Mouse (Mus musculus) CH12.LX (cell line): ENCODE data around the gene Kif5c. TPM values are rescaled to one million over a fixed set of nuclear protein-coding genes. Genes with fewer than 3 reads are reported as not detected.
A peak's percentile ranks its signal among the peaks of the same experiment; 100 is the strongest.

Experiments
- DNase-seq: peaks from one replicate; pipeline ENCODE4 v3.0.0-alpha.2; 2013; ENCODE audit errors: extremely low read depth
- H3K27ac ChIP-seq: 2 replicates; pipeline ENCODE4 v1.5.1; 2012; ENCODE audit warnings: low read depth, mild to moderate bottlenecking, control low read depth, moderate library complexity; ENCODE audit not compliant: insufficient read depth
- H3K27me3 ChIP-seq: replicated peaks from 2 replicates; pipeline ENCODE3; 2012; ENCODE audit warnings: inconsistent platforms
- H3K36me3 ChIP-seq, 2 experiments: replicated peaks in 1 of 2; 2 replicates each; pipeline versions ENCODE3 to v1.6.1; 2012; ENCODE audit warnings: inconsistent platforms in 1 of 2, low read length in 1 of 2, mild to moderate bottlenecking in 1 of 2, mixed read lengths in 1 of 2, moderate library complexity in 1 of 2; ENCODE audit not compliant: control insufficient read depth in 1 of 2, insufficient read depth in 1 of 2
- H3K4me1 ChIP-seq, 2 experiments: 2 replicates each; pipeline ENCODE4 v1.6.1; 2012; ENCODE audit warnings: inconsistent platforms in 1 of 2, moderate library complexity in 1 of 2; ENCODE audit not compliant: insufficient read depth in 2 of 2, control insufficient read depth in 1 of 2
- H3K4me2 ChIP-seq: 2 replicates; pipeline ENCODE4 v1.6.1; 2012; ENCODE audit warnings: low read depth, mild to moderate bottlenecking, control low read depth; ENCODE audit not compliant: poor library complexity, insufficient read depth, severe bottlenecking
- H3K4me3 ChIP-seq, 3 experiments: fragments of 150-350 bp in 1 of 3; sonication (generic) in 1 of 3; replicated peaks in 1 of 3; 2 replicates each; pipeline versions ENCODE3 to v1.5.1; 2011 to 2012; ENCODE audit warnings: low read depth in 2 of 3, low read length in 2 of 3, mild to moderate bottlenecking in 2 of 3, moderate library complexity in 2 of 3, control low read depth in 1 of 3, improper control_type of control experiment in 1 of 3, inconsistent platforms in 1 of 3, mixed read lengths in 1 of 3; ENCODE audit not compliant: poor library complexity in 1 of 3
- H3K79me2 ChIP-seq: replicated peaks from 2 replicates; pipeline ENCODE4 v1.6.1; 2012; ENCODE audit warnings: mild to moderate bottlenecking, moderate library complexity; ENCODE audit not compliant: control insufficient read depth, poor library complexity, insufficient read depth, severe bottlenecking; ENCODE audit errors: extremely low read depth
- H3K9ac ChIP-seq: 2 replicates; pipeline ENCODE4 v1.6.1; 2012; ENCODE audit warnings: low read depth, mild to moderate bottlenecking, control low read depth, moderate library complexity; ENCODE audit not compliant: insufficient read depth
- H3K9me3 ChIP-seq: replicated peaks from 2 replicates; pipeline ENCODE3; 2012; ENCODE audit warnings: low read length, inconsistent platforms, mixed read lengths
- BHLHE40 ChIP-seq: IDR thresholded peaks from 2 replicates; pipeline ENCODE4 v1.6.1; 2011; ENCODE audit warnings: mild to moderate bottlenecking, low read depth, low read length, improper control_type of control experiment
- CTCF ChIP-seq, 2 experiments: IDR thresholded peaks in 1 of 2; conservative IDR thresholded peaks in 1 of 2; 2 replicates each; pipeline ENCODE4 v1.5.1; 2011 to 2012; ENCODE audit warnings: low read depth in 2 of 2, low read length in 2 of 2, improper control_type of control experiment in 1 of 2, inconsistent platforms in 1 of 2, mild to moderate bottlenecking in 1 of 2, moderate library complexity in 1 of 2
- E2F4 ChIP-seq: IDR thresholded peaks from 2 replicates; pipeline ENCODE4 v1.6.1; 2011; ENCODE audit warnings: low read depth, low read length, improper control_type of control experiment; ENCODE audit not compliant: insufficient replicate concordance
- EP300 ChIP-seq: IDR thresholded peaks from 2 replicates; pipeline ENCODE4 v1.6.1; 2011; ENCODE audit warnings: low read length, improper control_type of control experiment
- ETS1 ChIP-seq: conservative IDR thresholded peaks from 2 replicates; pipeline ENCODE4 v1.6.1; 2012; ENCODE audit warnings: low read depth, mild to moderate bottlenecking, inconsistent platforms, low read length, improper control_type of control experiment, moderate library complexity
- GABPA ChIP-seq: IDR thresholded peaks from 2 replicates; pipeline ENCODE4 v1.6.1; 2012; ENCODE audit warnings: low read depth, low read length, improper control_type of control experiment, inconsistent platforms; ENCODE audit not compliant: insufficient replicate concordance
- HCFC1 ChIP-seq: IDR thresholded peaks from 2 replicates; pipeline ENCODE4 v1.6.1; 2012; ENCODE audit warnings: low read depth, mild to moderate bottlenecking, inconsistent platforms, low read length, improper control_type of control experiment
- KAT2A ChIP-seq: IDR thresholded peaks from 2 replicates; pipeline ENCODE4 v1.6.1; 2012; ENCODE audit warnings: low read length, improper control_type of control experiment, inconsistent platforms; ENCODE audit not compliant: insufficient replicate concordance
- MEF2A ChIP-seq: IDR thresholded peaks from 2 replicates; pipeline ENCODE4 v1.6.1; 2014; ENCODE audit warnings: low read depth, mild to moderate bottlenecking, inconsistent platforms, low read length, improper control_type of control experiment, borderline replicate concordance
- MXI1 ChIP-seq: IDR thresholded peaks from 2 replicates; pipeline ENCODE4 v1.6.1; 2011; ENCODE audit warnings: mild to moderate bottlenecking, low read depth, low read length, improper control_type of control experiment
- MYC ChIP-seq: IDR thresholded peaks from 2 replicates; pipeline ENCODE4 v1.6.1; 2011; ENCODE audit warnings: low read depth, mild to moderate bottlenecking, improper control_type of control experiment, low read length
- NRF1 ChIP-seq: IDR thresholded peaks from 2 replicates; pipeline ENCODE4 v1.6.1; 2014; ENCODE audit warnings: low read depth, mild to moderate bottlenecking, inconsistent platforms, low read length, improper control_type of control experiment, moderate library complexity
- PAX5 ChIP-seq: IDR thresholded peaks from 2 replicates; pipeline ENCODE4 v1.6.1; 2012; ENCODE audit warnings: low read length, inconsistent platforms, mixed read lengths
- POLR2A ChIP-seq: IDR thresholded peaks from 2 replicates; pipeline ENCODE4 v1.6.1; 2011; ENCODE audit warnings: low read depth, mild to moderate bottlenecking, improper control_type of control experiment, low read length
- RCOR1 ChIP-seq: conservative IDR thresholded peaks from 2 replicates; pipeline ENCODE4 v1.6.1; 2012; ENCODE audit warnings: low read depth, mild to moderate bottlenecking, inconsistent platforms, low read length, improper control_type of control experiment
- SIN3A ChIP-seq: IDR thresholded peaks from 2 replicates; pipeline ENCODE4 v1.6.1; 2012; ENCODE audit warnings: low read length, improper control_type of control experiment, inconsistent platforms
- SMC3 ChIP-seq: IDR thresholded peaks from 2 replicates; pipeline ENCODE4 v1.6.1; 2011; ENCODE audit warnings: low read depth, low read length, improper control_type of control experiment
- TBP ChIP-seq: conservative IDR thresholded peaks from 2 replicates; pipeline ENCODE4 v1.6.1; 2011; ENCODE audit warnings: low read depth, low read length, improper control_type of control experiment
- TCF12 ChIP-seq: IDR thresholded peaks from 2 replicates; pipeline ENCODE4 v1.6.1; 2014; ENCODE audit warnings: low read depth, mild to moderate bottlenecking, inconsistent platforms, low read length, improper control_type of control experiment
- UBTF ChIP-seq: IDR thresholded peaks from 2 replicates; pipeline ENCODE4 v1.6.1; 2012; ENCODE audit warnings: low read depth, mild to moderate bottlenecking, inconsistent platforms, low read length, improper control_type of control experiment, moderate library complexity
- ZC3H11A ChIP-seq: IDR thresholded peaks from 2 replicates; pipeline ENCODE4 v1.6.1; 2012; ENCODE audit warnings: low read depth, mild to moderate bottlenecking, inconsistent platforms, low read length, improper control_type of control experiment
- ZKSCAN1 ChIP-seq: IDR thresholded peaks from 2 replicates; pipeline ENCODE4 v1.6.1; 2012; ENCODE audit warnings: low read depth, inconsistent platforms, low read length, improper control_type of control experiment, borderline replicate concordance
- ZNF384 ChIP-seq: IDR thresholded peaks from 2 replicates; pipeline ENCODE4 v1.6.1; 2012; ENCODE audit warnings: low read depth, low read length, improper control_type of control experiment, inconsistent platforms
- dilution Hi-C: fragments of 300-500 bp; cut with MboI; formaldehyde crosslinking; loops from 2 replicates; pipeline ENCODE4 v1.14.3; 2020; ENCODE audit warnings: low sequenced_read_pairs; ENCODE audit not compliant: extremely low pct_unique_long_range_greater_than_20kb, extremely low pct_ligation_motif_present
- in situ Hi-C: fragments of 300-500 bp; cut with MboI; formaldehyde crosslinking; loops from 3 replicates; pipeline ENCODE4 v1.14.3; 2019; ENCODE audit warnings: low sequenced_read_pairs, low pct_ligation_motif_present, low pct_unique_long_range_greater_than_20kb, mixed read lengths
- polyA plus RNA-seq: library from polyadenylated mRNA; unstranded; fragments of >175 nt; gene quantifications from 2 replicates; pipeline ENCODE4 v1.2.1, GENCODE M21; 2012; ENCODE audit warnings: low read depth; ENCODE audit not compliant: insufficient read length
- total RNA-seq, 2 experiments: library from RNA; depleted of rRNA; stranded (reverse); fragments of 300-350 nt in 1 of 2; fragments of >200 nt in 1 of 2; gene quantifications; 2 replicates each; pipeline ENCODE4 v1.2.3; 2012 to 2014

The Kif5c gene
- total and polyA plus RNA-seq, 3 experiments = 3.0 to 3.5 (median 3.1) TPM

- in situ Hi-C loops (no loop called here), dilution Hi-C loops (no loop called here)
- Histone ChIP-seq H3K9ac (no peak overlapping the region), H3K36me3 (no peaks in the 10 kb centered on the region), H3K79me2 (no peaks in the 10 kb centered on the region), H3K4me2 (no peak overlapping the region), H3K9me3 (peaks cover 10% of the 10 kb centered on the region), H3K4me1 (peaks cover 3 to 15% of the 10 kb centered on the region in 2 experiments), H3K27ac (no peak overlapping the region), H3K27me3 (no peaks in the 10 kb centered on the region), H3K4me3 (no peak overlapping the region)
- TF ChIP-seq KAT2A (no peak), POLR2A (no peak), EP300 (no peak), HCFC1 (no peak), SIN3A (no peak), PAX5 (no peak), NRF1 (no peak), ZNF384 (no peak), ETS1 (no peak), TBP (no peak), GABPA (no peak)
- no peak for DNase-seq
Measured at GRCm38 (mm10) chr2:49788051-49788418, 168.9 kb downstream of the Kif5c start.

GRCm38 (mm10) chr2:49788643-49789042, 169.5 kb downstream of the Kif5c start:
- TF ChIP-seq MXI1 = no peak
- no peak for TF ChIP-seq MYC
- TF ChIP-seq MEF2A = no peak
- no peak for TF ChIP-seq KAT2A
- TF ChIP-seq E2F4 = no peak
- TF ChIP-seq ZC3H11A = no peak
- no peak for TF ChIP-seq SMC3
- no peak for TF ChIP-seq ZNF384
- TF ChIP-seq UBTF = no peak
- TF ChIP-seq CTCF (conservative IDR thresholded peaks at IDR 0.05 in 1 of 2, IDR thresholded peaks at IDR 0.05 in 1 of 2; ENCODE audit: low read depth in 2 of 2, low read length in 2 of 2) = no peak
- TF ChIP-seq BHLHE40 = no peak
- TF ChIP-seq NRF1 = no peak
- TF ChIP-seq POLR2A = no peak
- no peak for TF ChIP-seq RCOR1
- no peak for TF ChIP-seq ZKSCAN1
- no peak for TF ChIP-seq TCF12
- no peak for TF ChIP-seq ETS1
- H3K36me3 ChIP-seq = no peaks in the 10 kb centered on the region
- peaks cover 10% of the 10 kb centered on the region for H3K9me3 ChIP-seq
- H3K4me2 ChIP-seq = peak overlapping the region; percentile 38; the same call in 1 of the 2 replicates
- no peaks in the 10 kb centered on the region for H3K79me2 ChIP-seq
- dilution Hi-C loops (no loop called here), in situ Hi-C loops (no loop called here)
- H3K4me1 ChIP-seq = peaks cover 3 to 15% of the 10 kb centered on the region in 2 experiments
- no peak for DNase-seq
- no peak overlapping the region for H3K4me3 ChIP-seq
- no peak overlapping the region for H3K27ac ChIP-seq
- H3K9ac ChIP-seq = no peak overlapping the region
- H3K27me3 ChIP-seq = no peaks in the 10 kb centered on the region
